Mouse (Mus musculus) bone marrow macrophage, adult 2 months (primary cell): ENCODE results near the gene Pla2g16.

Source experiments
- CTCF ChIP-seq: IDR thresholded peaks from 2 replicates; pipeline ENCODE4 v1.5.1; 2012; ENCODE audit warnings: low read depth, mild to moderate bottlenecking, low read length, moderate library complexity
- POLR2A ChIP-seq: IDR thresholded peaks from 2 replicates; pipeline ENCODE4 v1.6.1; 2012; ENCODE audit warnings: mild to moderate bottlenecking, low read depth, low read length, borderline replicate concordance

DNA sequence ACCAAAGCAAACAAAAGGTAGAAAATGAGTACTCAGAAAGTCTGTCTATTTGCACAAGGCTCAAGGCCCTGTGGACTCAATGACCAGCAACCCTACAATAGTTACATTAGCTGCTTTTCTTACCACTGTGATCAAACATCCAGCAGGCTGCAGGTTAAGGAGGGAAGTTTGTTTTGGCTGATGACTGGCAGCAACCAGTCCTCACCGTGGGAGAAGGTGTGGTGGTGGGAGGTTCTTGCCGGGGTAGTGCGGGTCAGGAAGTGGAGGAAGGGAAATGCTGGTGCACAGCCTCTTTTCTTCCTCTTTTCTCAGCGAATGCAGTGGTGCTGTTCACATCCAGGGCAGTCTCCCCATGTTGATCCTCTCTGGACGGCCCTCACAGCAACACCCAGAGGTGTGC, 23.8 kb downstream of the Pla2g16 start:
- no peak for TF ChIP-seq POLR2A
- no peak for TF ChIP-seq CTCF
